Mouse (Mus musculus) megakaryocyte progenitor cell, adult 5-6 weeks (primary cell): Measurements from ENCODE around the gene Trim46. TPM values are rescaled to one million over a fixed set of nuclear protein-coding genes. Genes with fewer than 3 reads are reported as not detected.

Experiments used
- ATAC-seq: replicated peaks from 2 replicates; pipeline ENCODE4 v1.8.0; 2016; ENCODE audit warnings: mild to moderate bottlenecking, moderate TSS enrichment, inconsistent platforms; ENCODE audit not compliant: poor library complexity
- total RNA-seq, 2 experiments: library from RNA; stranded (forward) in 1 of 2; stranded (reverse) in 1 of 2; fragments of 157-497, 149-512 nt in 1 of 2; fragments of 200-1000 nt in 1 of 2; gene quantifications; 2 replicates each; pipeline versions ENCODE4 v1.2.3 to v1.2.4; 2015 to 2017

Trim46 gene
- total RNA-seq, 2 experiments from 2014 or later = 0.12 to 1.2 TPM

DNA sequence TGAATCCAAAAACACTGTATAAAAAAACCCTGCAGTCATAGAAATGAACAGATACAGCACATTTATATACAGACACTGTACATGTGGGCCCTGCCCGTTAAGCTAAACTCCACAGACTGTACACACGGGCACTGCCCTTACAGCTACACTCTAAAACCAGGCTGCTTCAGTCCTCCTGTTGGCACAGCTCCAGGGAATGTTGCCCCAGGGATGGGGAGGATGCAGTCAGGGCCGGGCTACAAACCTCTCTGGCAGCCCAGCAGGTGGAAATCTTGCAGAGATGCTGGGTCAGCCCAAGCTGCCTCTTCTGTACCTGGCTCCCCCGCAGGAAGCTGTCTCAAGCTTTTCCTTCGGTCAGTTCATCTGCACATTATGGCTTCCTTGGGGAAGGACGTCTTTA lies 25.7 kb upstream of the Trim46 start:
- ATAC-seq = no peak

DNA sequence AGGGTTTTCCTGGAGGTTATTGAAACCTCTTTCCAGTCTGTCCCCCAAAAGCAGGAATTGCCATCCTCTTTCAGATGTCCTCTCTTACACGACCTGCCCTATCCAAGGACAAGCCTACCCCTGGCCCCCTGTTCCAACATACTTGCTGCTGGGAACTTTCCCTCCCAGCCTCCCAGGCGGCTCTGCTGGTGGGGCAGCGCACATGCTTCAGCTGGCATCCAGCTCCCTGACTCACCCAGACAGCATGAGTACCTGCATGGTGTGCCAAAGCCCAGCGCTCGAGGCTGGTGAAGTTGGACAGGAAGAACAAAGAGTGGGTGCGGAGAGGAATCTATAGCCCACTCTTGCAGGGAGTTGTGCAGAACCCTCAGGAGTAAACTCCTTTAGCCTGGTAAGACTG lies 24.8 kb upstream of the Trim46 start:
- no peak for ATAC-seq

DNA sequence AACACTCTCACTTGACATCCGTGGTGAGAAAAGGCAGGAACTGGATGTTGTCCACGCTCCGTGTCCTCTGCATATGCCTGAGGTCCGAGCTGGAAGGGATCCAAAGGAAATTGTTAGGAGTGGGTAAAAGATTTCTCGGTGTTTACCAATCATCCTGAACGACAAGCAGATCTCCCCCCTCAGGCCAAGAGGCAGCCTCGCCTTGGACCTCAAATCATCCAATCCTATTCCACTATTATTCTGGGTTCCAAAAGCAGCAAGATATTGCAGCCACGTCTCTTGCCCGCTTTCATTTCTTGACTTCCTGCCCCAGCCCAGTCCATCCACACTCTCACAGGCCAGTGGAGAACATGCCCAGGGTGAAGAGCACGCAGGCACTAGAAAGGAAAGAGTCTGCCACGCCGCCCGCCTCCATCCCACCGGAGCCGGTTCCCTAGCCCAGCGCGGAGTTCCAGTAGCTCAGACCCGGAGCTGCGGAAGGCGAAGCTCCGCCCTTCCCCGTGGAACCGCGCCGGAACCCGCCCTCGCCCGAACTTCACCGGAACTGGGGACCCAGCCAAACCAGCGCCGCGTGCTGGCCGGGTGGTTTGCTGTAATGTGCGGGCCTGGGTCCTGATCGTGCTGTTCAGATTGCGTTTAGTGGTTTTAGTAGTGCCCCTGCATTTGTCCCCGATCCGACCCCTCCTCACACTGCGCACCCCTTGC lies 24.1 kb upstream of the Trim46 start, which contains the start of gene Slc50a1:
Slc50a1 (minus strand) TSS at position 520 of the 705 bp plus-strand sequence.
- peak; percentile 72 for ATAC-seq

DNA sequence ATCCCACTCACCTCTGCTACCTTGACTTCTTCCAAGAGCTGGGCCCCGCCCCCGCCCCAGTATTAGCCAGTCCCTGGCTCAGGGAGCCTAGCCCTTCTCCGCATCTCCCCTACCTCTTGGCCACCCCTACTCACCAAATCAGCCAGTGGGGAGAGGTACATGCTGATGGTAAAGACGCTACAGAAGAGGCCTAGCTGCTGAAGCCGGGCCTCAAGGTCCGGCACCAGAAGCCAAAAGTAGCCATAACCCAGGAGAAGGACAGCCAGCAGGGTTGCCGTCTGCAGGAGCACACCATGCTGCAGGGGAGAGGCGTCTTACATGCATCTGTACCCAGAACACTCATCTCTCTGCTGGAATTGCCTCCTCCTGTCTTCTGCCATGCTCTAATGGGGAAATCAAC lies 22.8 kb upstream of the Trim46 start:
- no peak for ATAC-seq

DNA sequence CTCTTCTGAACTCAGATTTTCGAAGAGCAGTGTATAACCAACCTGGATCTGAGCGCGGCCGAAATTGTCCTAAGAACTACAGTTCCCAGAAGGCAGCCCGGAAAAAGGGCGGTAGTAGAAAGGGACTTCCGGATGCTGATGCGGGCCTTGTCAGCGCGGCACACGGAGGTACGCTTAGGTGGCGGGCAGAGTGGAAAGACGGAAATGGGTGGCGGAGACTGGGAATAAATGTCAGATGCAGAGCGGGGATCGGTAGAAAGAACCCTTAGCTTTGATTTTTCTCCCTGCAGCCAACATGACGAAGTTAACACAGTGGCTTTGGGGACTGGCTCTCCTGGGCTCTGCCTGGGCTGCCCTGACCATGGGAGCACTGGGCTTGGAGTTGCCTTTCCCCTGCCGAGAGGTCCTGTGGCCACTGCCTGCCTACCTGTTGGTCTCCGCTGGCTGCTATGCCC lies 20.4 kb upstream of the Trim46 start:
- ATAC-seq = peak; percentile 85

DNA sequence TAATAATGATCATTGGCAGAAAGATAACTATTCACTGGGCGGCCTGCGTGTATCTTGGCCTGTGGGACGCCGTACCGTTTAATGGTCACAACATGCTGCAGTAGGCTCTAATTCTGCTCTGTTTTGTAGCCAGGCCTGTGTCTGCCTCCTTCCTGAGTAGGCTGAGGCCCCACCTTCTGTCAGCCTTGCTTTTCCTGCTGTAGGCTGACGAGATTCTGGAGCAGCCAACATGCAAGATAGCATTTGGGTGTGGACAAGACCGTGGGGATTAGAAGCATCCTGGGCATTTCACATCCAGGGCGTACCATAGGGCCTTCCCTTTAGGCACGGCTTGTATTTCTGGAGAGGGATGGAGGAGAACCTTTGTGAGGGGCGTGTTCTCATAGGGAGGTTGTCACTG lies 16.3 kb upstream of the Trim46 start:
- ATAC-seq = no peak

DNA sequence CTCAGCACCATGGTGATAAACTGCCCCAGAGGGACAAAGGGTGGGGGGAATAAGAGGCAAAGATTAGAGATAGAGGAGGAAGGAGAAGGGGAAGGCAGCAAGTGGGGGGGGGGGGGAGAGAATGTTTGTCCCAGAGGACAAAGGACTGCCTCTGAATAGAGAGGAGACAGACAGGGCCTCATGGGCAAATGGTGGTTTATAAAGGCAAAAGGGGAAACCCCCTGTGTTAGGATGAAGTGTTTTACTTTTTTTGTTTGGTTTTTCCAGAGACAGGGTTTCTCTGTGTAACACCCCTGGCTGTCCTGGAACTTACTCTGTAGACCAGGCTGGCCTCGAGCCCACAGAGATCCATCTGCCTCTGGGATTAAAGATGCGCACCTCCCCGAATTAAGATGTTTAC lies 14.1 kb upstream of the Trim46 start:
- ATAC-seq = no peak

DNA sequence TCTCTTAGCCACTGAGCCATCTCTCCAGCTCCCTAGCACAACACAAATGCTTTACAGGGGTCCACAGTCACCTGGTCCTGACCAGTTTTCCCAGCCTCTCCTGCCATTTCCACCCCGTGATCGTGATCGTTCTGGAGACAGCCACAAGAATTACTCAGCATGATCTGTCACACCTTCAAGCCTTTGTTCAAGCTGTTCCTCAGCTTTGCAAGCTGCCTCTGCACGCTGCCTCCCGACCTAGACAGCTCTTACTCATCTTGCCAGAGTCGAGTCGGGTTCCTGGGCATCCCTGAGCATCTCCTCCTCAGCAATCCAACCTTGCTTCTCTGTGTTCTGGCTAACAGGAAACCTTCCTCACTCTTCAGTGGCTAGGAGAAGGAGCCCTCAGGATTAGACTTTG lies 13.0 kb upstream of the Trim46 start, which contains the start of gene Dpm3:
Dpm3 (plus strand) TSS at position 283 of the 400 bp plus-strand sequence.
- no peak for ATAC-seq

DNA sequence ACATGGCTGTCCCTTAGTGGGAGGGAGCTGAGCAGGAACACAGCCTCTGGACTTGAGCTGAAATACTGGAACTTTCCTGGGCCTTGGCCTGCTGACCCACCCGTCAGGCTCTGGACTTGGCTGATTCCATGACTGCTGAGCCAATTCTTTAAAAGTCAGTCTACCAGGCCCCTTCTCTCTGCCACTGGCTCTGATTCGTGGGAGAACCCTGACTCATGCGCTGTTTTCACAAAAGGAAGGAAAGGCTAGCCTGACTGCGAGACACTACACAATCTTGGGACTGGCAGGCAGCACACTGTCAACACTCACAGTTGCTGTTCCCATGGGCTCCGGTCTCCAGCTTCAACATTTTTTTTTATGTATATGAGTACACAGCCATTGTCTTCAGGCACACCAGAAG lies 10.1 kb upstream of the Trim46 start:
- ATAC-seq = no peak

DNA sequence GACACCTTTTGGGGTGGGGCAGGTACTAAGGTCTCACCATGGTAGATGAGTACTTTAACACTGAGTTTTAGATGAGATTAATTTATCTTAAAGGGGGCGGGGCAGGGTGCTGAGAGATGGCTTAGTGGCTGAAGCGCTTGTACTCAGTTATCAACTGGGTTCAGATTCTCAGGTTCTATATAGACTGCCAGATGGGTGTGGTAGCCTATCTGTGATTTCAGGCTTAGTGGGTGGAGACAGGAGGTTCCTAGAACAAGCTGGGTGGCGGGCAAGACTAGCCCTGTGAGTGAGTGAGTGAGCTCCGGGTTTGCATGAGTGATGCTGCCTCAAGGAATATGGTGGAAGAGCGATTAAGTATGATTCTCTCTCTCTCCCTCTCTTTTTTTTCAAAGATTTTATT lies 8.9 kb upstream of the Trim46 start:
- peak; percentile 49 for ATAC-seq

DNA sequence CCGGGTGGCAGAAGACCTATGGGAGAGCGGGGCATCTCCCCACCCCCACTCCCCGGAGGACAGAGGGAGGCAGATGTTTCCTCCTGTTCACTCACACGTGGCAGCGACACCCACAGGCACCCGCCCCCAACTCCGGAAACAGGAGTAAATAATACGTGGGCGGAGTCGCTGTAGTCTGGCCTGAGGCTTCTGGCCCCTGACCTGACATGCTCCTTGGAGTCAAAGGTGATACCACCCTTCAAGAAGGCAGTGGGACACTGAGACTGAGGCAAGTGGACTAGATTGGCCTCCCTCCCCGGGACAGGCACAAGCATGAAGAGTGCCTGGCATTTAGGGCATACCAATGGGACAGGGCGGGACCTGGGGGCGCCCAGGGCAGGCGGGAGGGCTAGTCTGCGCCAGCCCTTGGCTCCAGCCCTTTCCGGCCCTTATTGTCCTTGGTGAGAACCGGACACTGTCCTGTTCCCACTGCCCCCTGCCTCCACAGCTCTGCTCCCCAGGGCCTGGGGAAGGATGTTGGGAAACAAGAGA lies 5.3 kb upstream of the Trim46 start:
- ATAC-seq = peak; percentile 70

DNA sequence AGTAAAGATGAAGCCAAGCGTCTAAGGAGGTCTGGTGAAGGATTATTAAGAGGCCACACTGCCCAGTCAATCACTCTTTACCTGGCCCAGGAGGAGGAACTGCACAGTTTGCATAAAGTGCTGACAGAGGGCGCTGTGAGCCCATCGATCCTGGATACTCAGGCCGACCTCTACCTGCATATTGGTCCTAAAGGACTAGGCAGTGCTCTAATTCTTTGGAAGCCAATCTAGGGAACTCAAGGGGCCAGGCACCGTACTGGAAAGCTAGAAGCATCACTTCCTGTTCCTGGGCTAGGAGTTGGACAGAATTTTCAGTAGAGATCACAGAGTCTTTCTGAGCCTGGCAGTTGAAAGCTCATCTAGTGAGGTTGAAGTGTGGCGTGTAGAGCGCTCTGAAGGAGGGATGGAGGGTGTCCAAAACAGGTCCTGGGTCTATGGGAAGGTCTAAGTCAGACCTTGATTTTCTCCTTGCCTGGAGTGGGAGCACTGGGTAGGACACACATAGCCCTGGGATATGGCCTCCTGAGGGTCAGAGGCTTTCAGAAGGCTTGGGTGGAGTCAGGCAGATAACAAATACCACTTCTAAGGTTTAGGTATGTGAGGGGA lies 4.4 kb upstream of the Trim46 start:
- ATAC-seq = peak; percentile 29; the same call in 1 of the 2 replicates

DNA sequence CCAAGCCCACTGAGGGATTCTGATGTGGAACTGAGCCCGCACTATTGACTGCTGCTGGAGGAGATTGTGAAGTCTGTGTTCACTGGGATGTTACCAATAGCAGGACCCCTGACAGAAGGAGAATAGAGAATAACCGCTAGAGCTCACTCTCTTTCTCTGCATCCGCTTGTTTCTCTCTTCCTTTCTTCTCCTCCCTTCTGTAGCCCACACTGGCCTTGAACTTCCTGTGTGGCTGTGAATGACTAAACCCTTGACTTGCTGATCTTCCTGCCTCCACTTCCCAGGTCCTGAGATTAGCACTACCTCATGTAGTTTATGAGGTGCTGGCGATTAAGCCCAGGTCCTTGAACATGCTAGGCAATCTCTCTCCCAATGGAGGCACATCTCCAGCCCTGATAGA lies 1.4 kb upstream of the Trim46 start:
- no peak for ATAC-seq

DNA sequence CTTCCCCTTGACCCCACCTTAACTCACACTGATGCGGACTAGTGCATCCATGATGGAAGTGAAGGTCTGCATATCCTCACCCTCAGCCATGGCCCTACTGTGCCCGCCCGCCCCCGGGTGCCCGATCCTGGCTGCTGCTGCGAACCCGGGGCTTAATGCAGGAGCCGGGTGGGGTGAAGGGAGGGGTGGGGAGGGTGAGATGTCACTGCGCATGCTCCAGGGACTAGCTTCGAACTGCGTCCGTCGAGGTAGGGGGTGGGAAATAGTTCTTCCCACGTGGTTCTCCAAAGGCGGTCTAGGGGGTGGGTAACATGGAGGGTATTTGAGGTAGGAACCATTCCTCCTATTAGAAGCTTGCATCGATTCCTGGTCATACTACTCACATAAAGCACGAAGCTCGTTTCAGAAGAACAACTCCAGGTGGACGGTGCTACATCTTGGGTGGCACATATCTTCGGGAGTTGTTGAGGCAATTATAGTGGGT lies 379 bp downstream of the Trim46 start, which contains the start of gene Krtcap2:
Krtcap2 (plus strand) TSS at position 279 of the 484 bp plus-strand sequence.
- no peak for ATAC-seq

DNA sequence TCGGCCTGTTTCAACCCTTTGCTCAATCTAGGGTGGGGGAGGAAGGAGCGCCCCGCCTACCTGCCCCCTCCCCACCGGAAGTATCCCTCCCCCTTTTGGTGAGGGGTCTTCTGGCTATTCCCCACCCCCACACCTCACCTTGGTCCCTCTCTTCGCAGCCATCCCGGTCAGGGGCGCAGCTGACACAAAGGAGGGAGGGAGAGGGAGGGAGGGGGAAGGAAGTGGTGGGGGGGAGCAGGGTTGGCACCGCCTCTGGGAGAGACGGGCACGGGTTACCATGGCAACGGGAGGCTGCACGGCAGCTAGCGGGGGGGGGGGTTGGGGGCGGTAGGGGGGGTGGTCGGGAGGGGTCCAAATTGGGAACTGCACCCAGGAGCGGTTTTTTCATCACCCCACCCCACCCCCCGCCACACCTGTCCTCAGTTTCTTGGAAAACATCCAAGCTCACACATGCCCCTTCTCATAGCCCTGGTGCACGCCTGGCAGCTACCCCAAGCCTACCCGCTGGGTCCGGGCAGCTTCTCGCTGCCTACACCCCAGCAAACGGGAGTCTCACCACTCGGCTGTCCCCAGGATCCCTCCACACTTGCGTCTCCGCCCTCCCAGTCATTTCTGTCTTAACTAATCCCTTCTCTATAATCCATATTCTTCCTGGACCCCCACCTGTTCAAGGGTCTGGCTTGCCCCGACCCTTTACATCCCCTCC lies 974 bp downstream of the Trim46 start:
- no peak for ATAC-seq

DNA sequence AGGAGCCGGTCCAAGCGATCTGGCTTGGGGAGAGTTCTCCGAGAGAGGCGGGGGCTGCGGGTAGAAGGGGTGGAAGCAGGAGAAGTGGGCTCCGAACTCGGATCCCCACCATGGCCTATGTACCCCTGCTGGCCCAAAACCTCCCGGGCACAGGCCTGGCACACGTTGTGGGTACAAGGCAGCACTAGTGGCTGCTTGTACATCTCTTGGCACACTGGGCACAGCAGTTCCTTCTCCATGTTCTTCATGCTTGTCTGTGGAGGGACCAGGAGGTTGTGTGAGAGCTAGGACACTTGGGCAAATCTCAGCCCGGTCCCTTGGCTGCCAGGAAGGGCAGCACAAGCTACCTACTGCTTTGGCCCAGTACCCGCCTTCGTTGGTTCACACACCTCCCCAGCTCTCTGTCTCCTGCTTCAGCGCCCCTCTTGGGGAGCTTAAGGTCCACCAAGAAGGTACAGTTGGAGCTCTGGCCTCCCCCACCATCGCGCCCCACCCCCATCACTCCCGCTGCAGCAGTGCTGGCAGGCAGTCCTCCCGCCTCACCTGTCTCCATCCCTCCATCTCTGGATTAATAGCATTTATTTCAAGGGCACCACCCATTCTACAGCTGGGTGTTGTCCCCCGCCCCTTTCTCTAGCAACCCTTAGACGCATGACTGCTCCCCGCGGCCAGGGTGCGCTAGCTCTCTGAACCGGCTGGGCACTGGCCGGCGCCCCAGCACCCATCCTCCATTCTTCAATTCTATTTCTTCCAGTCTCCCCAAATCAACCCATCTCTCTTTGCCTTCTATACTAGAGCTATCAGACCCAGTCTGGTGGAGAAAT lies 1.7 kb downstream of the Trim46 start:
- peak; percentile 24; the same call in 1 of the 2 replicates for ATAC-seq

DNA sequence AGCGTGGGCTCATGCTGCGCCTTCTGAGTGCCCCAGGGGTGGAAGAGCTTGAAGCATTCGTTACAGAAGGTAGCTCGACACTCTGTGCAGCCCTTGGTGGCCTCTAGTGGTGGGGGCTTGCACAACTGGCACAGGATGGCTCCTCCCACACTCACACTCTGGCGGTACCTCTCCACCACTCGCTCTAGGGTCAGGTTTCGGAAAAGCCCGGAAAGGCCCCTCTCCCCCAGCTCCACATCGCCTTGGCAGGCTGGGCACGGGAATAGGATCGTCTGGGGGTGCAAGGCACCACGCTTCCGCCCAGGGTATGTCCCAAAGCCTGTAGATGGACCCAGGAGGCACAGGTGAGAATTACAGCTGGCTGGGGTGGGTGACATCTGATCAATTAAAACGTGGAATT lies 2.5 kb downstream of the Trim46 start:
- peak; percentile 72 for ATAC-seq

DNA sequence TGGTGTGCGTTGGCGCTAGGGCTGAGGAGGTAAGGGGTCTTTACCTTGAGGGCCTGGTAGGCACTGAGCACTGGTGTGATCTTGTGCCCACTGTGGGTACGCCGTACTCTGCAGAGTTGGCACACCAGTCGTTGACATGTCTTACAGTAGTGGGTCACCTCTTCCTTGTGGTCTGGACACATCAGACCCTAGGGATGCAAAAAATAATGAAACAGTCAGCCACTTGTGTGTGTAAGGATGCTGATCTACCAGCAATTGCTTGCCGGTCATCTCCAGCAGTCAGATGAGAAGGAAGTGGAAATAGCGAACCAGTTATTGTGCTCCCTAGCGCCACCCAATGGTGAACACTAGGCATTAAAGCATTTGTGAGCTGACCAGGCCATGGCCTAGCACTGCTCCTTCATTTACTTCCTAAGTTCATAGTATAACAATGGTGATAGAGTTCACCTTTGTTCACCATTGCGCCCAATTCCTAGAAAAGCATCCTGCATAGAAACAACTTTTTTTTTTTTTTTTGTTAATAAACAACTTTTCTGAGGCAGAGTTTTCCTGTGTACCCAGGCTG lies 3.7 kb downstream of the Trim46 start:
- peak; percentile 46 for ATAC-seq

DNA sequence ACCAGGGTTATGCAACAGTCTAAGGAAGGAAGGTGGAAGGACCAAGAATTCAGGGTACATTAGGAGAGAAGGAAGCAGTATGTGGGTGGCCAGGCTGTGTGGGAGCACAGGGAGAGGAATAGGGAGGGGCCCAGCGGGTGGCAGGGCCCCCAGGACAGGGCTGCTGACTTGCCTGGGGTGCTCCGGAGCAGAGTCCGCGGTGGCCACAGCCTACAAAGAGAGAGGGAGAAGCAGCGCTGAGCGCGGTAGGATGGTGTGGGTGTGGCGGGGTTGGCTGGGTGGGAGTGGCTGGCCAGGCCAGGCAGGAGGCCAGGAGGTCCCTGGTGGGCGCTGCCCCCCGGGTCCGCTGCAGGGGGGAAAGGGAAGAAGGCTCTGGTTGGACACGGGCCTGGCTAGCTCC lies 7.6 kb downstream of the Trim46 start:
- no peak for ATAC-seq

DNA sequence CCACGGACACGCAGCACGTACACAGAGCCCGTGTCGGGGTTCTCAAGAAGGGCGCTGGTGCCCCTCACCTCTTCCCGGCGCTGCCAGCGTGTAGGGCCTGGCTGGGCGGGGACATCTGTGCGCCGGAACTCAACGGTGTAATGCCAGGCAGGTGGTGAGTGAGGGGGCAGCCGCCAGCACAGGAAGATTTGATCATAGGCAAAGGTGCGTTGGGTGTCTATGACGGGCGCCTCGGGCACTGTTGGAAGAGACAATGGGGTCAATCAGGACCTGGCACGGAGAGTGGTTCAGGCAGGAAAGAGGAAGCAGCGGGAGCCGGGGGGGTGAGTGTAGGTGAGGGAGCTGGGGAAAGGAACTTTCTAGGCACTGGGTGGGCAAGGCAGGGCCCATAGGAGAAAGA lies 8.4 kb downstream of the Trim46 start:
- ATAC-seq = no peak
